Comparison of ENCODE assay signal across 18 mouse cellular contexts in the genomic region with DNA sequence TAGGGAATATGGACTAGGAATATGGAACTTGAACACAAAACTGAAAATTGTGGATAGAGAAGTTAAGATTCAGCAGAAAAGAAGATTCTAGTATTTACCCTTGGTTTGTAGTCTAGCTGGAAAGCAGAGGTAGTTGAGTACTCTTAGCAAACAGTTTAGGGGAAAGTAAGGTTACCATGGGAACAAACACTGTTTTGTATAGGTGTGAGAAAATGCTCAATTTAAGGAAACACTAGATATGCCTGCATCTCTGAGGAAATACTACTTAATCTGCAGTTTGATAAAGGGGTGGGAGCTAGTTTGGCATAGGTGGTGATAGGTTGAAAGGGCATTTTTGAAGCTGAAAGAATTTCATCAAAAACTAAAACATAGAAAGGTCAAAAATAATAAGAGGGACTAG. TPM values are rescaled to one million over a fixed set of nuclear protein-coding genes. Genes with fewer than 3 reads are reported as not detected.
DNase-seq lines count a peak whose midpoint lies in the region; ATAC-seq and TF ChIP-seq lines count a peak whose summit lies in the region.
"Had no signal": no experiment of that assay in that cellular context is flagged by ENCODE, and none has a peak within 500 bp of the region (broad histone marks: within the 10 kb centered on the region; RNA-seq: fewer than 3 reads in every experiment).

No protein-coding gene starts in this region.

- TF ChIP-seq CTCF in kidney, adult 2 months (conservative IDR thresholded peaks at IDR 0.05; ENCODE audit: insufficient read depth, insufficient read length, low read depth, low read length), result no peak

- peaks cover 73% of the 10 kb centered on the region for H3K4me1 ChIP-seq in erythroblast, embryonic 14.5 days (ENCODE audit: control insufficient read depth)
- H3K4me1 ChIP-seq in kidney, embryonic 15.5 days, result peaks cover 18% of the 10 kb centered on the region
- H3K4me1 ChIP-seq in kidney, adult 2 months (ENCODE audit: control insufficient read depth, insufficient read depth, low read length), result no peaks in the 10 kb centered on the region

- H3K4me3 ChIP-seq in erythroblast, embryonic 14.5 days (replicated peaks), result peak overlapping the region; percentile 100
- no peak overlapping the region for H3K4me3 ChIP-seq in kidney, embryonic 15.5 days (replicated peaks)
- H3K4me3 ChIP-seq in kidney, adult 2 months (ENCODE audit: insufficient read depth, low read depth, low read length), result no peak overlapping the region
- H3K4me3 ChIP-seq: midbrain, embryonic 12.5 days had no signal

- ATAC-seq in erythroblast, adult 5-6 weeks (replicated peaks; ENCODE audit: low FRiP score, poor library complexity, severe bottlenecking), result no peak
- ATAC-seq in kidney, embryonic 15.5 days (replicated peaks; ENCODE audit: low FRiP score), result no peak
- ATAC-seq in inflammation-experienced regulatory T-cells, adult 6 months, result peak; percentile 30
- ATAC-seq: Patski had no signal

- TF ChIP-seq POLR2A in kidney, adult 2 months (IDR thresholded peaks at IDR 0.05; ENCODE audit: low read depth, low read length), result no peak

- no peaks in the 10 kb centered on the region for H3K9me3 ChIP-seq in erythroblast, embryonic 14.5 days (ENCODE audit: control insufficient read depth, low read length)
- H3K9me3 ChIP-seq in kidney, embryonic 15.5 days (replicated peaks), result no peaks in the 10 kb centered on the region
- H3K9me3 ChIP-seq: hindbrain, embryonic 10.5 days; midbrain, embryonic 12.5 days had no signal

- H3K27ac ChIP-seq in kidney, embryonic 15.5 days, result no peak overlapping the region
- H3K27ac ChIP-seq in kidney, adult 2 months (ENCODE audit: insufficient read depth, low read depth, low read length), result no peak overlapping the region
- H3K27ac ChIP-seq: hindbrain, embryonic 10.5 days; kidney, postnatal 0 days; midbrain, embryonic 12.5 days had no signal

- H3K27me3 ChIP-seq in erythroblast, embryonic 14.5 days (ENCODE audit: control insufficient read depth), result no peaks in the 10 kb centered on the region
- no peaks in the 10 kb centered on the region for H3K27me3 ChIP-seq in kidney, embryonic 15.5 days
- no peaks in the 10 kb centered on the region for H3K27me3 ChIP-seq in kidney, adult 2 months (replicated peaks; ENCODE audit: control insufficient read depth, insufficient read depth, low read length)
- H3K27me3 ChIP-seq: Patski had no signal

- no peak overlapping the region for H3K9ac ChIP-seq in kidney, embryonic 15.5 days
- H3K9ac ChIP-seq: midbrain, embryonic 12.5 days had no signal

- peak overlapping the region; percentile 98; the same call in 1 of the 2 replicates for H3K4me2 ChIP-seq in kidney, embryonic 15.5 days
- H3K4me2 ChIP-seq: midbrain, embryonic 12.5 days had no signal

- DNase-seq in kidney, adult 2 months, result no peak
- DNase-seq in B cell, adult 2 months, result peak; percentile 12 to 28
- no peak for DNase-seq in cerebellum, postnatal 4 days (ENCODE audit: low spot score in 2 of 2)
- no peak for DNase-seq in neural tube, embryonic 10.5 days (ENCODE audit: extremely low spot score, low spot score)
- DNase-seq: adrenal gland, postnatal 14 days; cerebellum, adult 11-12 months; embryo, embryonic 11 days; layer of hippocampus, postnatal 36 days; lung, adult 2 months; thymus, adult 2 months had no signal

- H3K36me3 ChIP-seq in erythroblast, embryonic 14.5 days (ENCODE audit: control insufficient read depth), result peaks cover 66% of the 10 kb centered on the region
- no peaks in the 10 kb centered on the region for H3K36me3 ChIP-seq in kidney, embryonic 15.5 days
- H3K36me3 ChIP-seq in kidney, adult 2 months (ENCODE audit: control insufficient read depth, insufficient read depth, low read length), result no peaks in the 10 kb centered on the region
- H3K36me3 ChIP-seq: hindbrain, embryonic 10.5 days; midbrain, embryonic 12.5 days had no signal

RNA-seq across cellular contexts. Expression of gene Slc16a1, which starts 2.4 kb away (rescaled TPM):
- 12.8 and 18.6 TPM in 2 replicates for polyA plus RNA-seq in erythroblast, embryonic 14.5 days (2012)
- total RNA-seq in erythroblast, adult 5-6 weeks (2015; ENCODE audit: low replicate concordance), result 342 and 346 TPM in 2 replicates
- total RNA-seq in erythroblast, adult 5-6 weeks (2017; ENCODE audit: low replicate concordance), result 603 and 703 TPM in 2 replicates
- polyA plus RNA-seq in kidney, embryonic 15.5 days (2015; fragmentation: Nextera tagmentation; extraction: Ambion mirVana), result 47.9 and 48.5 TPM in 2 replicates
- polyA plus RNA-seq in kidney, adult 2 months (2012; rRNA removed), result 18.3 and 23.1 TPM in 2 replicates
- 1 to 10 TPM; 5.7 to 9.9 (median 7.0) TPM for polyA plus RNA-seq in inflammation-experienced regulatory T-cells, adult 6 months (2017; shearing (Covaris generic))

Comparison
In these comparisons a context has a peak if more than half of its experiments do, and no peak if none do; other contexts are left out.
1. DNase-seq: peak in B cell, adult 2 months (2 of 2); none in kidney, adult 2 months (single experiment), cerebellum, postnatal 4 days (0 of 2) and neural tube, embryonic 10.5 days (single experiment).